Mouse (Mus musculus) Muller cell, postnatal 12 days (primary cell): ENCODE data around the gene Ovol1.
A peak's percentile ranks its signal among the peaks of the same experiment; 100 is the strongest.

Experiments
- DNase-seq: peaks from one replicate; pipeline ENCODE4 v3.0.0-alpha.2; 2015; ENCODE audit errors: inconsistent ontology term

Ovol1 gene

GRCm38 (mm10) chr19:5518721-5519120 is 41.7 kb downstream of the Ovol1 start:
- no peak for DNase-seq

DNA sequence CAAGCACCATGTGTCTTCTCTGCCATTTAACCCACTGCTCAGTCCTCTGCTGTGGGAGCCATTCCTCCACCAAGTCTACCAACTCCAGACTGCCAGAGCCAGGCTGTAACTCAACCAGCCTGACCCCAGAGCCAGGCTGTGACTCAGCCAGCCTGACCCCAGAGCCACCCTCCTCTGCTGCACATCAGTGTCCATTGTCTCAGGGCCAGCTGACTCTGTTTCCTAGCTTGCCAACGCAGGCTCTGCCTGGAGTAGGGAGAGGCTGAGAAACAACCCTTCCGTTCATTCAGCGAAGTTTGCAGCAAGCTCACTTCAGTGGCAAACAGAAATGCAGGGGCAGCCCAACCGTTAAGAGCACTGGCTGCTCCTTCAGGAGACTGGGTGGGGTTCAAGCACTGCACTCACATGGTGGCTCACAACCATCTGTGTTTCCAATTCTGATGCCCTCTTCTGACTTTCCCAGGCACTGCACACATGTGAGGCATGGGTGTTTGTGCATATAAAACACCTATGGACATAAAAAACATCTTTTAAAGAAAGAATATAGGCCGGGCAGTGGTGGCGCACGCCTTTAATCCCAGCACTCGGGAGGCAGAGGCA is 43.4 kb downstream of the Ovol1 start:
- DNase-seq = peak; percentile 75

DNA sequence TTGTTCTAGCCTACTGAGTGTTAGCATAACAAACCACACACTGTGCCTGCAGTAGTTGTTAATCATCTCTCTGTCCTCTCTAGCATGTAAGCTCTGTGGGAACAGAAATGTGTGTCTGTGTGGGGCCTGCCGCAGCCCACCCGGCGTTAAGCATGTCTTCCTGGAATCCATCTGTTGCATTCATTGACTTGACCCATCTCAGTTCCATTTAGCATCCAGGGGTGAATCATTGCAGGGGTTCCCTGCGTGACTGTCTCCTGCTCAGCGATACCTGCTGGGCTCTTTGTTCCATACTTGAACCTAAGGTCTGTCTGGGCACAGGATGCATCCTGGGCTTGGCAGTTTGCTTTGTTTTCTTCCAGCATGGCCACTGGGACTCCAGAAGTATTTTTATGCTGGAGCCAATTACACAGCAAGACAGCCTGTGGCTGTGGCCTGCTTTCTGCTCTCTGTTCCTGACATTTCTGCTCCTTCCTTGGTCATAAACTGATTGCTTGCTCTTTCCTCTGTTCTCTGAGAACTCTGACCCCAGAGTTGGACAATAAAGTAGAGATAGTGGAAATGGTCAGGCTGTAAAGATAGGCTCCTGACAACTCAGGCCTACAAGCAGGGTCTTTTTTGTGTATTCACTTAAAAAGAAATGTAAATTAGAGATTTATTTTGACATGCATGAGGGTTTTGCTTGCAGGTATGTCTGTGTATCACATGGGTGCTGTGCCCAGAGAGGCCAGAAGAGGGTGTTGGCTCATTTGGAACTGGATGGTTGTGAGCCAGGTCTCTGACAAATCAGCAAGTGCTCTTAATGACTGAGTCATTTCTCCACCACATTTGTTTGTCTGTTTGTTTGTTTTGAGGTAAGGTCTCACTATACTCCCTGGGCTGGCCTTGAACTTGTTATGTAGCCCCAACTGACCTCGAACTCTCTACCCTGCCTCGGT is 44.3 kb downstream of the Ovol1 start:
- DNase-seq = peak; percentile 71

GRCm38 (mm10) chr19:5513005-5513349 is 47.5 kb downstream of the Ovol1 start:
- no peak for DNase-seq

DNA sequence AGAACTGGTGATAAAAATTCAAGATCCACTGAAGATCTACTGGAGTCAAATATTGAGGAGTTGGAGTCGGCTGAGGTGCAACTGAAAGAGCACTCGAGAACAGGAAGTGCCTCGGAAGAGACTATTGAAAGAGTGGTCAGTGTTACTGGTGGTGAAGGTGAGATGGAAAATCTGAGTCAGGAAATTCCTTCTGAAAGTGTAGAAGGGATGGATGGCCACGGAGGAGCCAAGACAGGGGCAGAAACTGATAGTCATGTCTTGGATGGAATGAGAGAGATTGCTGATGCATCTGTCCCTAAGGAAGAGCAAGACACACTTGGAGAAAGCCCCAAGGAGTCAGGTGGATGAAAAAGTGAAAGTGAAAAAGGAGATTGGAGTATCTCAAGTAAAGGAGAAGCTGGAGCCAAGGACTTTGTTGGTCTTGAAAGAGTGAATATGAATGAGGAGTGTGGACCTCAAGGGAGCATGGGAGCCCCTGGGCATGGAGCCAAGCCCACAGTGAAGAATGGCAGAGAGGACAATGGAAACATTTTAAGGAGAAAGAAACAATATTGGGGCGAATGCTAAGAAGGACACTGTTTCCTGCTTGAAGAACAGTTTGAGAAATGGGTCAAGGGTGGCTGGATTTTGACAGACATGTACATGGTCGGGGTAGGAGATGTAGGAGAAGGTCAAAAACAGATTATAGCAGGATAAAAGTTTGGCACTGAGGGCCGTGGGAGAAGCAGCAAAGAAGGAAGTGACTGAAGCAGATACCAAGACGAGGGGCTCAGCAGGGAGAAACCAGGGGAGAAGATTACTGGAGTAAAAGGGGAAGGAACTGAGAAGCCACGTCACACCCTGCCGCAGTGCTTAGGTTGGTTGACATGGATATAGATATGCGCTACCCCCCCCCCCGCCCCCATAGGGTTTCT is 48.1 kb downstream of the Ovol1 start:
- DNase-seq = no peak

- peak; percentile 22 for DNase-seq
These were observed 49.3 kb downstream of the Ovol1 start for GRCm38 (mm10) chr19:5511074-5511632.

- DNase-seq = peak; percentile 98
These were observed 50.1 kb downstream of the Ovol1 start, which contains the start of gene Snx32 for GRCm38 (mm10) chr19:5510031-5511026. Gene Snx32, minus strand, starts transcription at chr19:5510538.

GRCm38 (mm10) chr19:5503687-5504086 is 56.8 kb downstream of the Ovol1 start, which contains the start of gene 1700020D05Rik:
Gene 1700020D05Rik, minus strand, starts transcription at chr19:5503787.
- no peak for DNase-seq

DNA sequence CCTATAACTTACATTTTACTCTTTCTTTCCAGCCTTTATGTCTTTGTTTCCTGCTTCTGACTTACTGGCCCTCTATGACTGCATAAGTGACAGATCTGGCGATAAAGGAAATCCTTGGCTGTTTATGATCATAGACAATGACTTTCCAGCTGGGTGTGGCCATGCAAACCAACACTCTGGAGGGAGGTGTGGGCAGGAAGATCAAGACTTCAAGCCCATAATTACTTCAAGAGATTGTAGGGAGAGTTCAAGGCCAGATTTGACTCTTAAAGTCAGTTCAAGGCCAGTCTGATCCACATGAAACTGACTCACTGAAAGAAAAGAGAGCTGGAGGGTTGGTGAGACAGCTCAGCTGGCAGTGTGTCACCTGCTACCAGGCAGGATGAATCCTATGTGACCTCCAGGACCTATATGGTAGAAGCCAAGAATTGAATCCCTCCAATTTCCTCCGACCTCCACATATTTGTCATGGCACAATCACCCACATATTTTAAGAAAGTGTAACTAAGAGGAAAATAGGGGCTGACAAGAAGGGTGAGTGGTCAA is 60.0 kb downstream of the Ovol1 start:
- DNase-seq = no peak
